Mouse (Mus musculus) MEL (cell line): Measurements from ENCODE around the gene Zhx3. TPM values are rescaled to one million over a fixed set of nuclear protein-coding genes. Genes with fewer than 3 reads are reported as not detected.

ENCODE experiments used
- DNase-seq: peaks from one replicate; pipeline ENCODE4 v3.0.0; 2011; ENCODE audit warnings: low read depth, low spot score
- H3K27ac ChIP-seq: 2 replicates; pipeline ENCODE4 v1.5.1; 2012; ENCODE audit warnings: low read depth, mild to moderate bottlenecking, control low read depth, low read length, moderate library complexity; ENCODE audit not compliant: control insufficient read depth
- H3K27me3 ChIP-seq, 2 experiments: fragments of 150-350 bp in 1 of 2; sonication (generic) in 1 of 2; 2 replicates each; pipeline ENCODE4 v1.6.1; 2012; ENCODE audit warnings: low read length in 2 of 2, mild to moderate bottlenecking in 2 of 2, improper control_type of control experiment in 1 of 2, moderate library complexity in 1 of 2; ENCODE audit not compliant: insufficient read depth in 2 of 2, control insufficient read depth in 1 of 2
- H3K36me3 ChIP-seq, 2 experiments: 2 replicates each; pipeline ENCODE4 v1.6.1; 2012 to 2014; ENCODE audit warnings: low read length in 2 of 2, improper control_type of control experiment in 1 of 2, inconsistent platforms in 1 of 2, mild to moderate bottlenecking in 1 of 2; ENCODE audit not compliant: insufficient read depth in 2 of 2, control insufficient read depth in 1 of 2
- H3K4me1 ChIP-seq, 2 experiments: fragments of 150-350 bp in 1 of 2; sonication (generic) in 1 of 2; 2 replicates each; pipeline ENCODE4 v1.6.1; 2012; ENCODE audit warnings: low read length in 2 of 2, improper control_type of control experiment in 1 of 2, mild to moderate bottlenecking in 1 of 2; ENCODE audit not compliant: insufficient read depth in 2 of 2, control insufficient read depth in 1 of 2
- H3K4me3 ChIP-seq, 2 experiments: fragments of 150-350 bp in 1 of 2; sonication (generic) in 1 of 2; 2 replicates each; pipeline ENCODE4 v1.5.1; 2012; ENCODE audit warnings: low read depth in 2 of 2, low read length in 2 of 2, mild to moderate bottlenecking in 2 of 2, moderate library complexity in 2 of 2, control low read depth in 1 of 2, improper control_type of control experiment in 1 of 2; ENCODE audit not compliant: control insufficient read depth in 1 of 2, insufficient read depth in 1 of 2
- H3K79me2 ChIP-seq: 2 replicates; pipeline ENCODE4 v1.6.1; 2012; ENCODE audit warnings: mild to moderate bottlenecking, low read length, moderate library complexity; ENCODE audit not compliant: control insufficient read depth, poor library complexity, insufficient read depth
- H3K9ac ChIP-seq: 2 replicates; pipeline ENCODE4 v1.6.1; 2012; ENCODE audit warnings: low read depth, mild to moderate bottlenecking, control low read depth, low read length, moderate library complexity; ENCODE audit not compliant: control insufficient read depth, poor library complexity, severe bottlenecking
- H3K9me3 ChIP-seq: fragments of 150-350 bp; sonication (generic); replicated peaks from 2 replicates; pipeline ENCODE4 v1.6.1; 2012; ENCODE audit warnings: mild to moderate bottlenecking, low read length, improper control_type of control experiment, moderate library complexity; ENCODE audit not compliant: insufficient read depth
- BHLHE40 ChIP-seq: IDR thresholded peaks from 2 replicates; pipeline ENCODE4 v1.6.1; 2012; ENCODE audit warnings: low read depth, mild to moderate bottlenecking, inconsistent platforms, low read length, improper control_type of control experiment, borderline replicate concordance
- CHD1 ChIP-seq: IDR thresholded peaks from 2 replicates; pipeline ENCODE4 v1.6.1; 2012; ENCODE audit warnings: low read depth, mild to moderate bottlenecking, inconsistent platforms, low read length, improper control_type of control experiment
- CHD2 ChIP-seq: IDR thresholded peaks from 2 replicates; pipeline ENCODE4 v1.6.1; 2011; ENCODE audit warnings: low read length, improper control_type of control experiment
- CTCF ChIP-seq, 3 experiments: IDR thresholded peaks in 2 of 3; conservative IDR thresholded peaks in 1 of 3; 2 replicates each; pipeline ENCODE4 v1.5.1; 2011 to 2012; ENCODE audit warnings: low read length in 3 of 3, low read depth in 2 of 3, mild to moderate bottlenecking in 2 of 3, improper control_type of control experiment in 1 of 3, inconsistent platforms in 1 of 3, mixed read lengths in 1 of 3, moderate library complexity in 1 of 3; ENCODE audit not compliant: control insufficient read depth in 1 of 3, insufficient read depth in 1 of 3, poor library complexity in 1 of 3, severe bottlenecking in 1 of 3
- E2F4 ChIP-seq: IDR thresholded peaks from 2 replicates; pipeline ENCODE4 v1.6.1; 2011; ENCODE audit warnings: low read depth, low read length, improper control_type of control experiment, borderline replicate concordance
- EP300 ChIP-seq, 2 experiments: IDR thresholded peaks; 2 replicates each; pipeline ENCODE4 v1.6.1; 2011; ENCODE audit warnings: improper control_type of control experiment in 2 of 2, low read length in 2 of 2, low read depth in 1 of 2, mild to moderate bottlenecking in 1 of 2
- GABPA ChIP-seq: IDR thresholded peaks from 2 replicates; pipeline ENCODE4 v1.6.1; 2012; ENCODE audit warnings: low read depth, mild to moderate bottlenecking, inconsistent platforms, low read length, improper control_type of control experiment, moderate library complexity
- GATA1 ChIP-seq: IDR thresholded peaks from 2 replicates; pipeline ENCODE4 v1.6.1; 2011; ENCODE audit warnings: low read depth, low read length, improper control_type of control experiment
- HCFC1 ChIP-seq: IDR thresholded peaks from 2 replicates; pipeline ENCODE4 v1.6.1; 2012; ENCODE audit warnings: low read depth, mild to moderate bottlenecking, inconsistent platforms, low read length, improper control_type of control experiment, moderate library complexity
- JUND ChIP-seq: IDR thresholded peaks from 2 replicates; pipeline ENCODE4 v1.6.1; 2011; ENCODE audit warnings: low read depth, mild to moderate bottlenecking, improper control_type of control experiment, low read length
- KAT2A ChIP-seq: conservative IDR thresholded peaks from 2 replicates; pipeline ENCODE4 v1.6.1; 2012; ENCODE audit warnings: low read depth, low read length, improper control_type of control experiment, inconsistent platforms
- MAFK ChIP-seq: IDR thresholded peaks from 2 replicates; pipeline ENCODE4 v1.6.1; 2011; ENCODE audit warnings: low read depth, mild to moderate bottlenecking, low read length, improper control_type of control experiment, borderline replicate concordance
- MAX ChIP-seq: IDR thresholded peaks from 2 replicates; pipeline ENCODE4 v1.6.1; 2011; ENCODE audit warnings: low read length, improper control_type of control experiment
- MAZ ChIP-seq: IDR thresholded peaks from 2 replicates; pipeline ENCODE4 v1.6.1; 2012; ENCODE audit warnings: low read depth, mild to moderate bottlenecking, inconsistent platforms, low read length, improper control_type of control experiment
- MYB ChIP-seq: IDR thresholded peaks from 2 replicates; pipeline ENCODE4 v1.6.1; 2011; ENCODE audit warnings: mild to moderate bottlenecking, low read depth, low read length, improper control_type of control experiment
- NELFE ChIP-seq: IDR thresholded peaks from 2 replicates; pipeline ENCODE4 v1.6.1; 2011; ENCODE audit warnings: low read depth, low read length, improper control_type of control experiment
- NRF1 ChIP-seq: IDR thresholded peaks from 2 replicates; pipeline ENCODE4 v1.6.1; 2014; ENCODE audit warnings: low read depth, mild to moderate bottlenecking, inconsistent platforms, low read length, improper control_type of control experiment, moderate library complexity; ENCODE audit not compliant: poor library complexity, insufficient read depth, severe bottlenecking
- POLR2AphosphoS2 ChIP-seq: IDR thresholded peaks from 2 replicates; pipeline ENCODE4 v1.6.1; 2011; ENCODE audit warnings: low read length, improper control_type of control experiment
- RCOR1 ChIP-seq: IDR thresholded peaks from 2 replicates; pipeline ENCODE4 v1.6.1; 2012; ENCODE audit warnings: low read depth, mild to moderate bottlenecking, inconsistent platforms, low read length, improper control_type of control experiment
- TBP ChIP-seq: IDR thresholded peaks from 2 replicates; pipeline ENCODE4 v1.8.0; 2011; ENCODE audit warnings: low read depth, low read length, improper control_type of control experiment
- TCF12 ChIP-seq: IDR thresholded peaks from 2 replicates; pipeline ENCODE4 v1.6.1; 2014; ENCODE audit warnings: low read depth, mild to moderate bottlenecking, inconsistent platforms, low read length, improper control_type of control experiment, moderate library complexity
- UBTF ChIP-seq: IDR thresholded peaks from 2 replicates; pipeline ENCODE4 v1.6.1; 2012; ENCODE audit warnings: low read depth, mild to moderate bottlenecking, inconsistent platforms, low read length, improper control_type of control experiment, moderate library complexity, borderline replicate concordance; ENCODE audit not compliant: insufficient read depth
- USF2 ChIP-seq, 2 experiments: IDR thresholded peaks; 2 replicates each; pipeline ENCODE4 v1.6.1; 2011 to 2012; ENCODE audit warnings: improper control_type of control experiment in 2 of 2, low read length in 2 of 2, borderline replicate concordance in 1 of 2, inconsistent platforms in 1 of 2, low read depth in 1 of 2, mild to moderate bottlenecking in 1 of 2; ENCODE audit not compliant: insufficient read depth in 1 of 2
- ZMIZ1 ChIP-seq: IDR thresholded peaks from 2 replicates; pipeline ENCODE4 v1.6.1; 2012; ENCODE audit warnings: low read depth, mild to moderate bottlenecking, inconsistent platforms, low read length, improper control_type of control experiment, moderate library complexity
- polyA plus RNA-seq, 2 experiments: library from polyadenylated mRNA; stranded (reverse) in 1 of 2; unstranded in 1 of 2; fragments of >175 nt in 1 of 2; fragments of >200 nt in 1 of 2; gene quantifications; 2 replicates each; pipeline versions ENCODE4 v1.2.1 to v1.2.4; 2012; ENCODE audit warnings: low replicate concordance in 2 of 2, low read depth in 1 of 2; ENCODE audit not compliant: insufficient read length in 2 of 2, insufficient read depth in 1 of 2, missing spikeins in 1 of 2
- total RNA-seq: library from RNA; depleted of rRNA; stranded (reverse); fragments of 300-350 nt; gene quantifications from 2 replicates; pipeline ENCODE4 v1.2.3, GENCODE M21; 2012

Zhx3 gene
- total and polyA plus RNA-seq, 3 experiments = 4.4 to 4.8 TPM; not detected in 1

GRCm38 (mm10) chr2:160800967-160801366 is 71.8 kb downstream of the Zhx3 start:
- no peak overlapping the region for H3K27ac ChIP-seq
- no peaks in the 10 kb centered on the region for H3K9me3 ChIP-seq
- no peaks in the 10 kb centered on the region for H3K79me2 ChIP-seq
- no peak for DNase-seq
- H3K27me3 ChIP-seq = no peaks in the 10 kb centered on the region
- no peaks in the 10 kb centered on the region for H3K4me1 ChIP-seq
- no peak overlapping the region for H3K4me3 ChIP-seq
- no peak overlapping the region for H3K9ac ChIP-seq
- no peak for TF ChIP-seq USF2 (IDR thresholded peaks at IDR 0.05; ENCODE audit: borderline replicate concordance in 1 of 2, insufficient read depth in 1 of 2, low read depth in 1 of 2, low read length in 2 of 2)
- no peak for TF ChIP-seq E2F4
- no peak for TF ChIP-seq NRF1
- TF ChIP-seq POLR2AphosphoS2 = no peak
- no peak for TF ChIP-seq JUND
- TF ChIP-seq GATA1 = no peak
- no peak for TF ChIP-seq NELFE
- no peak for TF ChIP-seq ZMIZ1
- no peak for TF ChIP-seq MYB
- no peaks in the 10 kb centered on the region; a peak in 1 of 4 replicates for H3K36me3 ChIP-seq

- Histone ChIP-seq H3K36me3 (no peaks in the 10 kb centered on the region), H3K79me2 (no peaks in the 10 kb centered on the region), H3K27ac (no peak overlapping the region), H3K4me1 (no peaks in the 10 kb centered on the region), H3K9me3 (no peaks in the 10 kb centered on the region), H3K4me3 (no peak overlapping the region), H3K27me3 (no peaks in the 10 kb centered on the region), H3K9ac (no peak overlapping the region)
- no peak for DNase-seq
- TF ChIP-seq MAFK = no peak
- TF ChIP-seq TCF12 = no peak
- no peak for TF ChIP-seq EP300 (IDR thresholded peaks at IDR 0.05; ENCODE audit: low read depth in 1 of 2, low read length in 2 of 2)
- no peak for TF ChIP-seq TBP
- no peak for TF ChIP-seq CHD2
- no peak for TF ChIP-seq RCOR1
- no peak for TF ChIP-seq MAZ
- no peak for TF ChIP-seq BHLHE40
- no peak for TF ChIP-seq UBTF
- no peak for TF ChIP-seq GABPA
- TF ChIP-seq KAT2A = no peak
- no peak for TF ChIP-seq HCFC1
- no peak for TF ChIP-seq MAX
- TF ChIP-seq GATA1 = no peak
- no peak for TF ChIP-seq CHD1
- no peak for TF ChIP-seq CTCF (IDR thresholded peaks at IDR 0.05 in 2 of 3, conservative IDR thresholded peaks at IDR 0.05 in 1 of 3; ENCODE audit: control insufficient read depth in 1 of 3, insufficient read depth in 1 of 3, low read depth in 2 of 3, low read length in 3 of 3, poor library complexity in 1 of 3, severe bottlenecking in 1 of 3)
Observed at GRCm38 (mm10) chr2:160798206-160798605, 74.6 kb downstream of the Zhx3 start.
